Mouse (Mus musculus) midbrain, postnatal 0 days (tissue): Measurements from ENCODE around the gene Srpr. TPM values are rescaled to one million over a fixed set of nuclear protein-coding genes. Genes with fewer than 3 reads are reported as not detected.

Experiments
- ATAC-seq: fragments of 200-750 bp; cut with Nextera tagmentation; 2 replicates; pipeline ENCODE4 v1.8.0; 2017; ENCODE audit warnings: moderate number of reproducible peaks, mild to moderate bottlenecking, moderate TSS enrichment, moderate library complexity; ENCODE audit not compliant: low FRiP score
- DNase-seq: peaks from one replicate; pipeline ENCODE4 v3.0.0-alpha.2; 2015; ENCODE audit warnings: low spot score
- H3K27ac ChIP-seq: fragments of 300-500 bp; sonication (generic); 2 replicates; pipeline ENCODE4 v1.5.1; 2014; ENCODE audit warnings: low read depth, mild to moderate bottlenecking, low read length, mixed read lengths
- H3K27me3 ChIP-seq: fragments of 300-500 bp; sonication (generic); 2 replicates; pipeline ENCODE4 v1.6.1; 2014; ENCODE audit warnings: low read length, control low read depth, mixed read lengths; ENCODE audit not compliant: insufficient read depth
- H3K36me3 ChIP-seq: fragments of 300-500 bp; sonication (generic); 2 replicates; pipeline ENCODE4 v1.6.1; 2014; ENCODE audit warnings: low read length, control low read depth, mixed read lengths; ENCODE audit not compliant: insufficient read depth
- H3K4me1 ChIP-seq: fragments of 300-500 bp; sonication (generic); 2 replicates; pipeline ENCODE4 v1.6.1; 2014; ENCODE audit warnings: mild to moderate bottlenecking, control low read depth, antibody characterized with exemption, low read length, mixed read lengths; ENCODE audit not compliant: insufficient read depth
- H3K4me2 ChIP-seq: fragments of 300-500 bp; sonication (generic); 2 replicates; pipeline ENCODE4 v1.6.1; 2014; ENCODE audit warnings: low read depth, mild to moderate bottlenecking, low read length, mixed read lengths; ENCODE audit not compliant: poor library complexity, severe bottlenecking
- H3K4me3 ChIP-seq: fragments of 300-500 bp; sonication (generic); 2 replicates; pipeline ENCODE4 v1.5.1; 2014; ENCODE audit warnings: low read depth, mild to moderate bottlenecking, low read length, moderate library complexity
- H3K9ac ChIP-seq: fragments of 300-500 bp; sonication (generic); replicated peaks from 2 replicates; pipeline ENCODE4 v1.6.1; 2014; ENCODE audit warnings: mild to moderate bottlenecking, low read length, moderate library complexity, mixed read lengths; ENCODE audit not compliant: poor library complexity, severe bottlenecking
- H3K9me3 ChIP-seq: fragments of 300-500 bp; sonication (generic); 2 replicates; pipeline ENCODE4 v1.6.1; 2016; ENCODE audit warnings: low read length, control low read depth
- CTCF ChIP-seq: IDR thresholded peaks from 2 replicates; pipeline ENCODE4 v1.5.1; 2016; ENCODE audit warnings: antibody characterized with exemption, mild to moderate bottlenecking
- WGBS: fragments of 180-500 bp; shearing (Covaris S2); extraction: QIAGEN DNeasy Blood & Tissue Kit; methylation state at CpG from one replicate; pipeline ENCODE4 v1.1.7; 2014; 5-methylcytosine and 5-hydroxymethylcytosine counted together
- polyA plus RNA-seq: library from polyadenylated mRNA; unstranded; fragments of >200 nt; fragmentation: Nextera tagmentation; extraction: Ambion mirVana; gene quantifications from 2 replicates; pipeline ENCODE4 v1.2.1, GENCODE M21; 2015
- total RNA-seq: library from RNA; depleted of rRNA; stranded (reverse); fragments of >200 nt; gene quantifications from 2 replicates; pipeline ENCODE4 v1.2.3, GENCODE M21; 2014

Gene Srpr
- total and polyA plus RNA-seq, 2 experiments from 2014 or later, result 39.6 to 61.0 TPM

DNA sequence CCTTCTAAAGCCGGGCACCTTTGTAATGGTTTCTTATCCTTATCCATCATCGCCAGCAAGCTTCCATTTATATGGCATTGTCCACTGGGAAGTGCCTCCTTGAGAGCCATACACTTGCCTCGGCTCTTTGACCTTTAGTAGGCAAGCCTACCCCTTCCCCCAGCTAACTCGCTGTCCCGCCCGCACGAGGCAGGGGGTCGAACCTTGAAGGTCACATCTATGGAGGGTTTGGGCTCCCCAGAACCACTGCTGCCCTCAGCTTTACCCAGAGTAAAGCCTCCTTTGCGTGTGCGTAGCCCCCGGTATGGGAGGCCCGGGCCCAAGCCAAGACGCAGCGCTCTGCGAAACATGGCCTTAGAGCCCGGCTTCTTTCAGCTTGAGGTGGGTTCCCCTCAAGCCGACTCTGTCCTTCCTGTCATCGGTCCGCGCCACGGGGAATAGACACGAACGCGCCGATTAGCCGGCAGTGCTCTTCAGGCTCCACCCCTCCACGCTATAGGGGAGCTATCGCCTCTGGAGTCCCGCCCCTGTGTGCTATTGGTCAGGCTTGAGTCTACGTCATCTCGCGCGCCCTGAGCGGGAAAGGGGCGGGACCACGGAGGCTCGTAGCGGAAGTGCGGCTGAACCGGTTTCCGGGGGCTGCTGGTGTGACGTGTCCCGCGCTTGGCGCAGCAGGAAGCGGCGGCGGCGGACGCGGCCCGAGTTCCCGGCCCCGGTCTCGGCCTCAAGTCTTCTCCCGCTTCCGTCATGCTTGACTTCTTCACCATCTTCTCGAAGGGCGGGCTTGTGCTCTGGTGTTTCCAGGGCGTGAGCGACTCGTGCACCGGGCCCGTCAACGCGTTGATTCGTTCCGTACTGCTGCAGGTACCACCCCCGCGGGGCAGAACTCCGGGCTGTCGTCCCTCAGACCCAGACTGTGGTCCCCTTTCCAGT is 10.8 kb downstream of the Srpr start, which contains the start of gene Foxred1:
Gene Foxred1, minus strand, starts transcription at position 514 of the 933 bp plus-strand sequence.
- 1% methylated on average over 71 of the region's 72 CpGs for WGBS
- H3K36me3 ChIP-seq, result peaks cover 31% of the 10 kb centered on the region

DNA sequence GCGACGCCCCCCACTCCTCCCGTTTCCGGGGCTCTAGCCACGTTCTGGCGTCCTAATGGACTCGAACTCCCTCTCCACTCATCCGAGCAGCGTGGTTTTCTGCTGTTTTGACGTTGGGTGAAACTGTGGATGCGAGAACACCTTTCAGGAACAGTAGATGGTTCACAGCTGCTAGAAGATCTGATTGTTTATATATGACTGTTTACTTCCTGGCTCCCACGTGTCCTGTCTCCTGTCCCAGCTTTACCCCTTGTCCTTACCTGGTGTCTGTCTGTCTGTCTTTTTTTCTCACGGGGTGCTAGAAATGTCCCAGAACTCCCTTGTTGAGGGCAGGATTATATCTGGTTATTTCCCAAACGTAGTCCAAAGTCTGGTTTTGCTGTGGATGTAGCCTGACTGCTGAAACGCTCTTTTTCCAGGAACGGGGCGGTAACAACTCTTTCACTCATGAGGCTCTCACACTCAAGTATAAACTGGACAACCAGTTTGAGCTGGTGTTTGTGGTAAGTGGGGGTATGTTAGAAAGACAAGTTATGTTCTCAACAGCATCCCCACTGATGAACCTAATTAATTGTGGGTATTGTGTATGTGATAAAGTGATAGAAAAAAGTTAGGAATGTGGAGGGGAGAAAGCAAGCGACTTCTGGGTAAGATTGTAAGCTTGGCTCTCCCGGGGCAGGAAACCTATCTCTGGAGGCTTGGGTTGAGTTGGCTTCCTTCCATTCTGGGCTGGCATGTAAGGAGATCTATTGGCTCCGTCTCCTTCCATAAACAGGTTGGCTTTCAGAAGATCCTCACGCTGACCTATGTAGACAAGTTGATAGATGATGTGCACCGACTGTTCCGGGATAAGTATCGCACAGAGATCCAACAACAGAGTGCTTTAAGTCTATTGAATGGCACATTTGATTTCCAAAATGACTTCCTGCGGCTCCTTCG is 11.9 kb downstream of the Srpr start:
- H3K4me2 ChIP-seq, result peak overlapping the region; percentile 90
- H3K9me3 ChIP-seq, result no peaks in the 10 kb centered on the region
- peaks cover 25% of the 10 kb centered on the region for H3K36me3 ChIP-seq
- H3K9ac ChIP-seq, result peak overlapping the region; percentile 81
- H3K4me3 ChIP-seq, result peak overlapping the region; percentile 86
- WGBS, result 38% methylated on average over 26 of the region's 26 CpGs
- H3K4me1 ChIP-seq, result peaks cover 14% of the 10 kb centered on the region; the same call in 1 of the 2 replicates
- no peaks in the 10 kb centered on the region for H3K27me3 ChIP-seq
- no peak for ATAC-seq
- no peak for DNase-seq
- TF ChIP-seq CTCF, result no peak
- H3K27ac ChIP-seq, result peak overlapping the region; percentile 69; the same call in 1 of the 2 replicates

More for the DNA sequence above, 10.8 kb downstream of the Srpr start, which contains the start of gene Foxred1:
- peak within 1 kb of the TSS; percentile 90 for H3K4me2 ChIP-seq
- peak within 1 kb of the TSS; percentile 86 for H3K4me3 ChIP-seq
- peak within 1 kb of the TSS; percentile 81 for H3K9ac ChIP-seq
- peaks cover 14% of the 10 kb centered on the region; the same call in 1 of the 2 replicates for H3K4me1 ChIP-seq
- no peaks in the 10 kb centered on the region for H3K27me3 ChIP-seq
- no peaks in the 10 kb centered on the region for H3K9me3 ChIP-seq
- peak within 1 kb of the TSS; percentile 90 for H3K27ac ChIP-seq
- DNase-seq (peak; percentile 100), ATAC-seq (peak; percentile 100)
- TF ChIP-seq CTCF, result no peak

GRCm38 (mm10) chr9:35217963-35218362 is 18.0 kb downstream of the Srpr start:
- 77% methylated on average over 1 of the region's 1 CpGs for WGBS
- H3K27ac ChIP-seq, result no peak overlapping the region
- no peak overlapping the region for H3K4me2 ChIP-seq
- no peak overlapping the region for H3K4me3 ChIP-seq
- H3K36me3 ChIP-seq, result peaks cover 31% of the 10 kb centered on the region
- DNase-seq, result no peak
- ATAC-seq, result no peak
- H3K9ac ChIP-seq, result no peak overlapping the region
- H3K27me3 ChIP-seq, result no peaks in the 10 kb centered on the region
- no peaks in the 10 kb centered on the region for H3K4me1 ChIP-seq
- H3K9me3 ChIP-seq, result no peaks in the 10 kb centered on the region
- no peak for TF ChIP-seq CTCF

DNA sequence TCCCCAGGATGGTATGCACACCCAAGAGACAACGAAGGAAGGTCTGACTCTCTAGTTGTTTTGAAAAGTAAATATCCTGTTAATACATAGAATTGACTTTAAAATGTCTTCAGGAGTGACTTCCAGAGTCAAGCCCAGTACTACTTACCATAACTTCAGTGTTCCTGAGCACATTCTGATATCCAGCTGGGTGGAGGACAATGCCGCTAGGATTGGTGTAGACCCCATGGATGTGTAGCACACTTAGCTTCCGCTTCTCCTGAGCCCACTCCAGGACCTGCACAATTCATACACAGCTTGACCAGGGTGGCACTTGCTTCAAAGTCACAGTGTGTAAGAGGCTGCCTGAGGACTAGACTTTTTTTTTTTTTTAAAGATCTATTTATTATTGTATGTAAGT is 23.5 kb downstream of the Srpr start:
- H3K36me3 ChIP-seq, result peaks cover 11% of the 10 kb centered on the region

GRCm38 (mm10) chr9:35228671-35229070 is 28.7 kb downstream of the Srpr start:
- H3K9me3 ChIP-seq, result no peaks in the 10 kb centered on the region
- no peak overlapping the region for H3K4me3 ChIP-seq
- no peak overlapping the region for H3K4me2 ChIP-seq
- no peak for TF ChIP-seq CTCF
- no peak overlapping the region for H3K9ac ChIP-seq
- no peak overlapping the region for H3K27ac ChIP-seq
- no peaks in the 10 kb centered on the region for H3K27me3 ChIP-seq
- ATAC-seq (no peak), DNase-seq (no peak)
- H3K4me1 ChIP-seq, result no peaks in the 10 kb centered on the region
- peaks cover 5% of the 10 kb centered on the region for H3K36me3 ChIP-seq
- WGBS, result 91% methylated on average over 3 of the region's 3 CpGs

More for the DNA sequence above, 23.5 kb downstream of the Srpr start:
- Histone ChIP-seq H3K4me1 (no peaks in the 10 kb centered on the region), H3K9me3 (no peaks in the 10 kb centered on the region), H3K4me2 (no peak overlapping the region), H3K27ac (no peak overlapping the region), H3K9ac (no peak overlapping the region), H3K4me3 (no peak overlapping the region), H3K27me3 (no peaks in the 10 kb centered on the region)
- 100% methylated on average over 3 of the region's 3 CpGs for WGBS
- no peak for DNase-seq
- no peak for ATAC-seq
- no peak for TF ChIP-seq CTCF
